Mouse (Mus musculus): ENCODE results near the gene A030005K14Rik. TPM values are rescaled to one million over a fixed set of nuclear protein-coding genes. Genes with fewer than 3 reads are reported as not detected.

Gene A030005K14Rik
- polyA plus RNA-seq, 1 experiment from 2014 or later = not detected

DNA sequence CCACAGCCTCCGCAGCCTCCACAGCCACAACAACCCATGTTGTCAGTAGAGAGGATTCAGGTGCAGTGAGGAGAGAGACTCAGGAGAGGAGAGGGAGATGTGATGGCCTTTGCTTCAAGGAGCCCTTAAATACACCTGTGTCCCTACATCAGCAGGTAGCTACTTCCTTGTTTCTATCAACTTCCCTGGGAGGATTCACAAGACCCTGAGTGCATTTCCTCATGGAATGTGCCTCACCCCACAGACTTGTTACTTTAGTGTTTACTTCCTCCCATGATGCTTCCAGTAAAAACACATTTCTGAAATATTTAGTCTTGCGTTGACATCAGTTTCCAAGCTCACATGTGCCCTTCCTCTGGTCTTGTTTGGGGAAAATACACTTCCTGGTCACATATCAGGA is 16.8 kb downstream of the A030005K14Rik start, which contains the start of gene Krtap28-10:
Gene Krtap28-10, minus strand, starts transcription at position 101 of the 400 bp plus-strand sequence.
- H3K27me3 ChIP-seq (replicated peaks; ENCODE audit: control insufficient read depth, insufficient read depth, low read length) = no peaks in the 10 kb centered on the region
- H3K4me1 ChIP-seq (replicated peaks; ENCODE audit: control insufficient read depth, insufficient read depth, low read length) = peaks cover 8% of the 10 kb centered on the region; the same call in 1 of the 2 replicates
- no peak within 1 kb of the TSS for H3K4me3 ChIP-seq (replicated peaks; ENCODE audit: low read length)
- no peak within 1 kb of the TSS for H3K9ac ChIP-seq (replicated peaks; ENCODE audit: low read depth, low read length)
- H3K27ac ChIP-seq (ENCODE audit: low read length) = no peak within 1 kb of the TSS
- no peak for ATAC-seq
- no peak within 1 kb of the TSS for H3K4me2 ChIP-seq (ENCODE audit: low read length)
- H3K36me3 ChIP-seq (ENCODE audit: control insufficient read depth, insufficient read depth) = no peaks in the 10 kb centered on the region
- no peaks in the 10 kb centered on the region for H3K9me3 ChIP-seq (ENCODE audit: control insufficient read depth, low read length)
- 98% methylated on average over 2 of the region's 2 CpGs for WGBS

DNA sequence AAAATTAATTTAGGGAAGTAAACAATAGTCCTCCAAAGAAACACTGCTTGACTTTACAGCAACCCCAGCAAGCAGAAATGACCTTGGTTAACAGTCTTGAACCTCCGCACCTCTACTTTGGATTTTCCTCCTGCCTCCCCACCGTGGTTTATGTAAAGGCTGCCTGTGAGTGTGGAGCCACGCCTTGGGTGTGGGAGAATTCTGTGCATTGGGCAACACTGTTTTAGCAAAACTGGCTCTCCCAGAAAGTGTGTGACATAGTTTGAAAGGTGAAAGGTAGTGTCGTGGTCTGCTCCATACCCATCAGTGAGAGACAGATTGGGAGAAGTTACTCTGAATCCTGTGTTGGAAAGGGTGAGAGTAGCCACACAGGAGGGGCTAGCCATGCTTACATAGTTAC is 20.1 kb downstream of the A030005K14Rik start:
- no peak for ATAC-seq
- H3K27me3 ChIP-seq (replicated peaks; ENCODE audit: control insufficient read depth, insufficient read depth, low read length) = no peaks in the 10 kb centered on the region
- no peaks in the 10 kb centered on the region for H3K9me3 ChIP-seq (ENCODE audit: control insufficient read depth, low read length)
- WGBS = 83% methylated on average over 4 of the region's 4 CpGs
- no peaks in the 10 kb centered on the region for H3K36me3 ChIP-seq (ENCODE audit: control insufficient read depth, insufficient read depth)
- H3K27ac ChIP-seq (ENCODE audit: low read length) = no peak overlapping the region
- no peak overlapping the region for H3K4me3 ChIP-seq (replicated peaks; ENCODE audit: low read length)
- H3K9ac ChIP-seq (replicated peaks; ENCODE audit: low read depth, low read length) = no peak overlapping the region
- H3K4me2 ChIP-seq (ENCODE audit: low read length) = no peak overlapping the region
- H3K4me1 ChIP-seq (replicated peaks; ENCODE audit: control insufficient read depth, insufficient read depth, low read length) = peaks cover 8% of the 10 kb centered on the region; the same call in 1 of the 2 replicates

DNA sequence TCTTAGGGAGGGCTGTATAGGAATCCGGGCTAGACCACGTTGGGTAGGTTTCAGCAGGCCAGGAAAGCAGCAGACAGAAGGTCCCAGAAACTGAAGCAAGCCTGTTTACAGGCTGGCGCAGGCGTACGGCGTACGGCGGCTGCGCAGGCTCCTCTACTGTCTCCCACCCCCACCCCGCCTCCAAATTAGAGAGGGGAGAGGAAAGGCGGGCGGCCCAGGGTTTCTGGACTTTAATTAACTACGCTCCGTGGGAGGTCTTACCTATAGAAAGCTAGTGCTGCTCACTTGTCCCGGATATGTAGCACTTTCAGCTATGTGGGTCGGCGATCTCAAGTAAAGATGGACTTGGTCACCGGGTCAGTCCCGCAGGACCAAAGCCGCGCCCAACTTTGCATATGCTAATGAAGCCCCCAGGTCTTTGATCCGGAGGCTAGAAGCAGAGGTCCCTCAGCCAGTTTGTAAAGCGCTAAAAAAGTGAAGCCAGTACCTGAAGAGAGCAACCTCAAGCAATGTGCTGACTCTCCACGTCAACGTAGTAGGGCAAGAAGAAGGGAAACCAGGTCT is 21.0 kb downstream of the A030005K14Rik start, which contains the start of gene Slc19a3:
Gene Slc19a3, minus strand, starts transcription at position 340 of the 564 bp plus-strand sequence.
- Histone ChIP-seq H3K4me1 (replicated peaks; ENCODE audit: control insufficient read depth, insufficient read depth, low read length) (peaks cover 8% of the 10 kb centered on the region; the same call in 1 of the 2 replicates), H3K9me3 (ENCODE audit: control insufficient read depth, low read length) (no peaks in the 10 kb centered on the region), H3K4me2 (ENCODE audit: low read length) (peak within 1 kb of the TSS; percentile 91), H3K36me3 (ENCODE audit: control insufficient read depth, insufficient read depth) (no peaks in the 10 kb centered on the region), H3K27ac (ENCODE audit: low read length) (0 out of 2 replicates have a peak within 1 kb of the TSS, but pooled peaks have one; percentile 23), H3K4me3 (replicated peaks; ENCODE audit: low read length) (peak within 1 kb of the TSS; percentile 62), H3K27me3 (replicated peaks; ENCODE audit: control insufficient read depth, insufficient read depth, low read length) (no peaks in the 10 kb centered on the region), H3K9ac (replicated peaks; ENCODE audit: low read depth, low read length) (peak within 1 kb of the TSS; percentile 64)
- WGBS = under 1% methylated on average over 25 of the region's 25 CpGs
- ATAC-seq = peak; percentile 96

GRCm38 (mm10) chr1:83036892-83037667 is 22.1 kb downstream of the A030005K14Rik start:
- H3K36me3 ChIP-seq (ENCODE audit: control insufficient read depth, insufficient read depth) = no peaks in the 10 kb centered on the region
- WGBS = 65% methylated on average over 11 of the region's 11 CpGs
- no peak overlapping the region for H3K4me3 ChIP-seq (replicated peaks; ENCODE audit: low read length)
- H3K9me3 ChIP-seq (ENCODE audit: control insufficient read depth, low read length) = no peaks in the 10 kb centered on the region
- H3K4me2 ChIP-seq (ENCODE audit: low read length) = no peak overlapping the region
- H3K9ac ChIP-seq (replicated peaks; ENCODE audit: low read depth, low read length) = no peak overlapping the region
- H3K27ac ChIP-seq (ENCODE audit: low read length) = no peak overlapping the region
- H3K4me1 ChIP-seq (replicated peaks; ENCODE audit: control insufficient read depth, insufficient read depth, low read length) = peaks cover 8% of the 10 kb centered on the region; the same call in 1 of the 2 replicates
- no peaks in the 10 kb centered on the region for H3K27me3 ChIP-seq (replicated peaks; ENCODE audit: control insufficient read depth, insufficient read depth, low read length)
- no peak for ATAC-seq

DNA sequence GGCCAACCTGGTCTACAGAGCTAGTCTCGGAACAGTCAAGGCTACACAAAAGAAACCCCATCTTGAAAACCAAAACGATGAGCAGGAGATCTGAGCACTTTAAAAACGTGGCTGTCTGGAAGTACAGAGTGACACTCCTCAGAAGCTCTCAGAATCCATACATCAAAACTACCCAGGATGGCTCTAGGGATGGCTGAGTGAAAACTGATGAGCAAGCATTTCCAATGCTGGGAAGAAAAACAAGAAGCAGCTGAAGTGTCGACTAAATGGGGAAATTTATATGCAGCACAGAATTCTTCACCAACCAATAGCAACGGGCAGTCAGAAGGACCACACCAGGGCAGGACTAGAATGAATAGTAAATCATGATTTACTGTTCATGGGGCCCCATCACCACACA is 24.7 kb downstream of the A030005K14Rik start:
- 70% methylated on average over 5 of the region's 5 CpGs for WGBS
- H3K36me3 ChIP-seq (ENCODE audit: control insufficient read depth, insufficient read depth) = no peaks in the 10 kb centered on the region
- H3K9ac ChIP-seq (replicated peaks; ENCODE audit: low read depth, low read length) = no peak overlapping the region

DNA sequence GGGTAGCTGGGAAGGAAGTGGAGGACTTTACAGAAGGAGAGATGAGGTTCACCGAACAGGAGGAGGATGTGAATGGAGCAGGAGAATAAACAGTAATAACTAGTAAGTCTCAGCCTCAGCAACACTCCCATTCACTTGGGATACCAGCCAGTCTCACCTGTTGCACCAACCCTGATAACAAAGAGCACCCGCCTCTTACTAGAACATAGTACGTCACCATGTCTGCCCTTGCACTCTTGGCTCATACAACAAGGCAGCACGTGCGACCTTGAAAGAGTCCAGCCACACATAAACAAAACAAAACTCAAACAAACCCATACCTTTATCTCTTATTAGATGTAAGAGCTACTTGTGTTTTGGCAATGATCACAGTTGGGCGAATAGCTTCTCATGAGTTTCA is 26.7 kb downstream of the A030005K14Rik start:
- H3K4me1 ChIP-seq (replicated peaks; ENCODE audit: control insufficient read depth, insufficient read depth, low read length) = no peaks in the 10 kb centered on the region
- H3K9me3 ChIP-seq (ENCODE audit: control insufficient read depth, low read length) = no peaks in the 10 kb centered on the region
- H3K27ac ChIP-seq (ENCODE audit: low read length) = no peak overlapping the region
- ATAC-seq = no peak
- no peak overlapping the region for H3K4me3 ChIP-seq (replicated peaks; ENCODE audit: low read length)
- H3K36me3 ChIP-seq (ENCODE audit: control insufficient read depth, insufficient read depth) = no peaks in the 10 kb centered on the region
- H3K27me3 ChIP-seq (replicated peaks; ENCODE audit: control insufficient read depth, insufficient read depth, low read length) = no peaks in the 10 kb centered on the region
- 90% methylated on average over 6 of the region's 6 CpGs for WGBS
- no peak overlapping the region for H3K9ac ChIP-seq (replicated peaks; ENCODE audit: low read depth, low read length)
- no peak overlapping the region for H3K4me2 ChIP-seq (ENCODE audit: low read length)

More for the DNA sequence above, 24.7 kb downstream of the A030005K14Rik start:
- H3K4me2 ChIP-seq (ENCODE audit: low read length) = no peak overlapping the region
- no peak overlapping the region for H3K4me3 ChIP-seq (replicated peaks; ENCODE audit: low read length)
- no peaks in the 10 kb centered on the region for H3K27me3 ChIP-seq (replicated peaks; ENCODE audit: control insufficient read depth, insufficient read depth, low read length)
- ATAC-seq = no peak
- peaks cover 8% of the 10 kb centered on the region; the same call in 1 of the 2 replicates for H3K4me1 ChIP-seq (replicated peaks; ENCODE audit: control insufficient read depth, insufficient read depth, low read length)
- no peaks in the 10 kb centered on the region for H3K9me3 ChIP-seq (ENCODE audit: control insufficient read depth, low read length)
- no peak overlapping the region for H3K27ac ChIP-seq (ENCODE audit: low read length)

- H3K36me3 ChIP-seq (ENCODE audit: control insufficient read depth, insufficient read depth) = no peaks in the 10 kb centered on the region
- WGBS = 47% methylated on average over 1 of the region's 1 CpGs
- no peak overlapping the region for H3K9ac ChIP-seq (replicated peaks; ENCODE audit: low read depth, low read length)
- no peak overlapping the region for H3K4me2 ChIP-seq (ENCODE audit: low read length)
- ATAC-seq = no peak
- no peaks in the 10 kb centered on the region for H3K4me1 ChIP-seq (replicated peaks; ENCODE audit: control insufficient read depth, insufficient read depth, low read length)
- H3K27me3 ChIP-seq (replicated peaks; ENCODE audit: control insufficient read depth, insufficient read depth, low read length) = no peaks in the 10 kb centered on the region
- no peak overlapping the region for H3K4me3 ChIP-seq (replicated peaks; ENCODE audit: low read length)
- H3K9me3 ChIP-seq (ENCODE audit: control insufficient read depth, low read length) = no peaks in the 10 kb centered on the region
- no peak overlapping the region for H3K27ac ChIP-seq (ENCODE audit: low read length)
Measured at GRCm38 (mm10) chr1:83031950-83032349, 27.2 kb downstream of the A030005K14Rik start.

DNA sequence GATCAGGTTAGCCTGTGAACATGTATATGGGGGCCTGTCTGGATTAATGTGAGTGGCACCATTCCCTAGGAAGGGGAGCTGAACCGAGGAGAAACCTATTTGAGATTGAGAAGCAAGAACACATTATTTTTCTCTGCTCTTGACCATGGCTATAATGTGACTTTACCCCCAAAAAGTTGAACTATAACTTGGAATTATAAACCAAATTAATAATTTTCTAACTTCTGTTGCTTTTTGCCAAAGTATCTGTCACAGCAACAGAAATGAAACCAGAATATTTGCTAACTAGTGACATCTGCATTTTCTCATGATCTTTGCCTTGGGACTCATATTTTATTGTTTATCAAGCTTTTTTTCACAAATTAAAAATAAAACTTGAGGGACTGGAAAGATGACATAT is 42.6 kb downstream of the A030005K14Rik start:
- H3K36me3 ChIP-seq (ENCODE audit: control insufficient read depth, insufficient read depth) = no peaks in the 10 kb centered on the region
- H3K4me3 ChIP-seq (replicated peaks; ENCODE audit: low read length) = no peak overlapping the region
- ATAC-seq = no peak
- H3K9me3 ChIP-seq (ENCODE audit: control insufficient read depth, low read length) = no peaks in the 10 kb centered on the region
- no peak overlapping the region for H3K9ac ChIP-seq (replicated peaks; ENCODE audit: low read depth, low read length)
- H3K4me1 ChIP-seq (replicated peaks; ENCODE audit: control insufficient read depth, insufficient read depth, low read length) = no peaks in the 10 kb centered on the region
- H3K27me3 ChIP-seq (replicated peaks; ENCODE audit: control insufficient read depth, insufficient read depth, low read length) = no peaks in the 10 kb centered on the region
- WGBS = 66% methylated on average over 1 of the region's 1 CpGs
- no peak overlapping the region for H3K27ac ChIP-seq (ENCODE audit: low read length)
- no peak overlapping the region for H3K4me2 ChIP-seq (ENCODE audit: low read length)

- Histone ChIP-seq H3K4me3 (replicated peaks; ENCODE audit: low read length) (no peak overlapping the region), H3K27me3 (replicated peaks; ENCODE audit: control insufficient read depth, insufficient read depth, low read length) (no peaks in the 10 kb centered on the region), H3K4me1 (replicated peaks; ENCODE audit: control insufficient read depth, insufficient read depth, low read length) (no peaks in the 10 kb centered on the region), H3K9me3 (ENCODE audit: control insufficient read depth, low read length) (no peaks in the 10 kb centered on the region), H3K9ac (replicated peaks; ENCODE audit: low read depth, low read length) (no peak overlapping the region), H3K4me2 (ENCODE audit: low read length) (no peak overlapping the region), H3K27ac (ENCODE audit: low read length) (no peak overlapping the region), H3K36me3 (ENCODE audit: control insufficient read depth, insufficient read depth) (no peaks in the 10 kb centered on the region)
- 89% methylated on average over 10 of the region's 10 CpGs for WGBS
- ATAC-seq = no peak
Measured at GRCm38 (mm10) chr1:83015329-83015879, 43.8 kb downstream of the A030005K14Rik start.

Measured in forebrain, embryonic 16.5 days (tissue).